Mouse (Mus musculus) kidney, postnatal 25 days (tissue): ENCODE results near the gene Cbx2.
A peak's percentile ranks its signal among the peaks of the same experiment; 100 is the strongest.

Source experiments
- DNase-seq, 2 experiments: peaks; one replicate each; pipeline ENCODE4 v3.0.0; 2021; ENCODE audit warnings: mixed read lengths in 2 of 2

Gene Cbx2

DNA sequence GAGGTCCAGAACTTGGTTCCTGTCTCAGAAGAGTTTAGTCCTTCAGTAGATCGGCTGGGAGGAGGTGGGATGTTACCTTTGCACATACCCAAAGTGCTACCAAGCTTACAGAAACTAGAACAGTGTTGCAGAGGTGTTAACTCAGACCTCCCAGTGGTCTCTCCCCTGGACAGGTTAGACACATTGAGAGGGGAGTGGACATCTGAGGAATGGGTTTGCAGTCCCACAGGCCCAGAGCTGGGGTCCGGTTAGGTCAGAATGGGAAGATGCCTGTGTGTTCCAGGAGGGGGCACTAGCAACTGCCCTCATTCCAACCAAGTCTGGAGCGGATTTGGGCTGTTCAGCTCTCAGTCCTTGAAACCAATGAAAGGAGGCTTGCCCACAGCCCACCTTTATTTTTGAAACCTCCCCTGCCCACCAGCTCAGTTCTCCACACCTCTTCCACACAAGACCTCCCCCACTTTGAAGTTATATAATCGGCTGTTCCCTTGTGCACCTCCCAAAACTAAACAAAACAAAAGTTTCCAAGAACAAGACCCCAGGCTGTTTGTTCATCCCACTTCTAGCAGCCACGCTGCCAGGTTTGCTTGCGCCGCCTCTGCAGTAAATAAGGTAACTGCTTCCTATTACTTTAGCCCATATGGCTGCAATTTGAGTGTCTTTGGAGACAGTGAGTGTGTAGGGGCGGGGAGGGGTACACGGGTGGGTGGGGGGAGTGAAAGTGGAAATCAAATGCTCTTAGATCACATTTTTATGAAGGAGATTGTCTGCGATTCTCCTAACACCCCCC is 21.2 kb downstream of the Cbx2 start:
- no peak for DNase-seq

DNA sequence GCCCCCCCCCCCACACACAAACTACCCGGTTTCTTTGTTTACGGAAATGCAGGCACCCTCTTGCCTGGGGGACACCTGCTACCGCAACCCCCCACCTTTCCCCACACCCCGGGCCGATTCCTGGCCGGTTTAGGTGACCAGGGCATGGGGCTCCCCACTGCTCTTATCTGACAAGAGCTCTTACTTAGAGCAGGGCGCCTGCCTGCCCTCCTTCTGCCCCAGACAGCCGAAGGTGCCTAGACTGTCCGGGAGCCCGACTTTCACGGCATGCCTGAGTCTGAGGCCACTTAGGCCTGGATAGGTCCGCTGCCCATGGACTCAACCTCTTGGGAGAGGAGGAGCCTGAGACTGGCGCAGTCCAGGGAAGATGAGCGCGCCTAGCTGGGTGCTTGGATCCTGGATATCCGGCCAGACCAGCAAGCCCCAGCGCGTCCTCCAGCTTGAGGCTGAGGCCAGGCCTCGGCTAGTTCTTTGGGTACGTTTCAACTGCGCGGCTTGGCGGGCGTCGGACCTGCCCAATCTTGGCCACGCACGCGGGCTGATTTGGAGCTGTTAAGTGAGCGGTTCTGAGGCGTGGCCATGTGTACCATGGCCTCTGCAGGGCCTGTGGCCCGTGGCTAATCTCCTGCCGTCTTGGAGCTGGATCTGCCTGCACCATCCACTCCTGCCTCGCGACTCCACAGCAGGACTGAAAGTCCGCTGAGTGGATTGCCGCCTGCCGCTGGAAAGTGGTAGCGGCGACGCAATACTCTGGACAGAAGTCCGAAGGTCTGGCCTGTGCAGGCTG is 22.0 kb downstream of the Cbx2 start:
- peak; percentile 70 to 90 for DNase-seq

DNA sequence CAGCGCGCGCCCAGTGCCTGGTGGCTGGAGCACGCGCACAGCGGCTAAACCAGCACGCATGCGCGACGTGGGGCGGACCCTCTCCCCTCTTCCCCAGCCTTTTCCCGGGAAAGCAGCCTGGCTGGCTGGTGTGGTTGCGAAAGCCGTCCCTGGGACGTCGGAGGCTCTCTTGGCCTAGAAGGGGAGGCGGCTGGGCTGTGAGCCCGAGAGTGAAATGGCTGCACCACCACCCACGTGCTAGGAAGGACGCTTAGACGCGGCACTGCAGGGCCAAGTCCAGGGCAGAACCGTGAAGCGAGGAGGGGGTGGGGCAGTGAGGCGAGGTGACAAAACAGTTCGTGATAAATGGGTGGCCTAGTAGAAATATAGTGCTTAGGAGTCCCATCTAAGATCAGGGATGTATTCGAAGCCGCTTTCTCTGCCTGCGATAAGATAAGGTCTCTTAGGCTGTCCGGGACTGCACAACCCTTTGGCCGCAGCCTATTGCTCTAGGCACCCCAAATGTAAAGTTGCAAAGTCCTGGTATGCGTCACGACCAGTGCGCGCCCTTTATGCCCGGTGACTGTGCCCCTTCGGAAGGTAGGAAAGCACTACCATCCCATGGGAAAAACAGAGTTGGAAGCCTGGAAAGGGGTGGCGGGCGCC is 24.0 kb downstream of the Cbx2 start:
- peak; percentile 78 to 92 for DNase-seq

DNA sequence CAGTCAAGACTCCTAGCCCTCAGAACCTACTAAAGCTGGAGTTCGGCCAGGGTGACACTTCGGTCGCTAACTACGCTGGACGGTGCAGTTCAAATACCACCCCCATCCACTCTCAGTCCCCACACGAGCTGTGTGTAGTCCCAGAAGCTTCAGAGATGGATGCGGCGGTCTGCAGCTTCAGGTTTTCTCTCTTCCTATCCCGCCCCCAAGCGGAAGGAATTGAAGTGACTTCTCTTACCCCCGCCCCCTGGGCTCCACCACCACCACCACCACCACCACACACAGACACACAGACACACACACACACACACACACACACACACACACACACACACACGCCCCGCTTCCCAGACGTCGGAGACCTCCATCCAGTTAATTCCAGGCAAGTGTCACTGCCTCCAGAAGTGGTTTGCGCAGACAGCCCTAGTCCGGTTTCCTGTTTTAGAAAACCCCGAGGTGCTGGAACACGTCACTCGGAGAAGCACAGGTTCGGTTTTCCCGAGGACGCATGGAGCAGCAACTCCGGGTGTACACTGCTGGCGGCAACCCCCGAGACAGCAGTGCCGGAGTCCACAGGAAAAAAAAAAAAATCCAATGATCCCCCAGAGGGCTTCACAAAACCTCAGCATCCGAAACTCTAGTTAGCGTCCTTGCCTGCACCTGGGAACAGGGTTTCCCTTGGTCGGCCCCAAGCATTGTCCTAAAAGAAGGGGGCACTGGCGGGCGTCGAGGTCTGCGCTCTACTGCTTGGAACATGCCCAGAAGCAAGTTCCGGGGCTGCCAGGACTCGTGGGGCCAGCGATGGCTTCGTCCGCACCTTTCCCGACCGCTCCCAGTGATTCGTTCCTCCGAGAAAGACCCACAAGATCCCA is 24.7 kb downstream of the Cbx2 start:
- DNase-seq, result peak in 1 of 2 experiments; percentile 44

DNA sequence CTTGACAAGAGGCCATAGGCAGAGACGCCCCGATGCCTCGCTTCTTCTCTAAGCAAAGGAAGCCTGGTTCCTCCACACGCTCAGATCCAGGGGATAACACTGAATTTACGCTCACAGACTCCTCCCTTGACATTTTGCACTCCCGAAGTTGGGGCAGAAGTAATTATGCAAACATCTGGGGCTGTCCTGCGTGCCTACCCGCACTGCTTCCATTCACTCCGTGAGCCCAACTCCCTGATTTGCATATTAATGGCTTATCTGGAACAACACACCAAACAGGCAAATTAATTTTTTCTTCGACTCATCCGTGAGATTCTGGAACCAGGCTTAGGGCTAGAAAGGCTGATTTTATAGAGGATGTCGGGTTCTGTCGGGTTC is 25.4 kb downstream of the Cbx2 start:
- DNase-seq, result no peak

DNA sequence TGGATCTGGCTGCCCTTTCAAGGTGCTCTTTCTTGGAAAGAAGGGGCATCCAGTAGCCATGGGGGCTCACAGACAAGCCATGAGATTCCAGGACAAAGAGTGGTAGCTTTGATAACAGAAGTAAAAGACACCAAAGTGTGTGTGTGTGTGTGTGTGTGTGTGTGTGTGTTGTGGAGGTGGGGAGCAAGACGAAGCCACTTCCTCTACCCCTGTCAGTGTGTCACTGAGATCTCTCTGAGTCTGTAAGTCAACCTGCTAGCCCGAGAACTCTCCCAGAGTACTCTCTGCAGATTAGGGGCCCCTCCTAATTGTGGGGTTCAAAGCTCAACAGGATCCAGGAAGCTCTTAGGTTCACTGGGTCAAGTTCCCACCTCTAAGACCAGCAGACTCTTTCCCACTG is 27.6 kb downstream of the Cbx2 start:
- DNase-seq, result no peak

DNA sequence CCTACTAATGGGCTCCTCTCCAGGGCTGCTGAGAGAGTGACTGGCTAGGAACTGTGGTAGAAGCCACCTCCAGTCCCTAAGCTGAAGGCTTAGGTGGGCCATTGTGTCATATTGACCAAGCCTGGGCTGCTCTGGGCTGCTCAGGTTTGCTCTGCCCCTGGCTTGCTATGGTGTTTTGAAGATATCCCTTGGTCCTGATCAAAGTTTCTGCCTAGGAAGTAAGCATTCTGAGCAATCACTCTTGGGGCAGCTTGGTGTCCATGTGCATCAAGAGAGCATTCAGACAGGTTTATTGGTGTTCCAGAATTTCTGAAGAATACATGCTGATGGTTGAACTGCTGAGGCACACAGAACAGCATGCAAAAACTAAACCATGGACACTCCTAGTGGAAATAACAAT is 28.7 kb downstream of the Cbx2 start:
- DNase-seq, result no peak

DNA sequence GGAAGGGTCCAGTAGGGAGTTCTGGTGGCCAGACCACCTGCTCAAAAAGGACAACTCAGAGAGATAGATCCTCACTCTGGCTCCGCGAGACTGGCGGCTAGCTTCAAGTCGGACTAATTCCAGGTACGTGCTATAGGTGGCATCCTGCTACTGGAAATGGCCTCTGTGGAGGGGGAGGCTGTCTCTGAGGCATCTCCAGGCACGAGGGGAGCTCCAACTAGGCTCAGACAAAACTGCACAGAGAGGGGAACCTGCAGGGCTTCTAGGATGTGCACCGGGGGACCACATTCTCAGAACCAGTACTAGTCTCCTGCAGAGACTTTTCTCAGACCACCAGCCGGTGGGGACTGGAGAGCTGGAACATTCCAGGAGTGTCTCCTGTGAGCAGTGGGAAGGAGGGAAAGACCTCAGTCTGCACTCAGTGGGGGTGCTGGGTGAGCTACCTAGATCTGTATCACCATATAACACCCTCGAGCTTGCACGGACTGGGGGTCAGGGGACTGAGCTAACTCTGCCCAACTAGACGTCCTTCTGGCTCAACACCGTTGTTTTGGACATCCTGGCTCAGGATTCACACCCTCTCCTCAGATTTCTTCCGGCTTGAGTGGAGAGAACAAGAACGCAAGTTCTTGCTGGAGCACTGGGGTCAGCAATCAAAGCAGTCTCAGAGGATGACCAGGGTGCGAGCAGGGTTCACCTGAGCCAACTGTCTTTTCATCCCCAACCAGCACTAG is 29.3 kb downstream of the Cbx2 start:
- peak; percentile 53 to 70 for DNase-seq

DNA sequence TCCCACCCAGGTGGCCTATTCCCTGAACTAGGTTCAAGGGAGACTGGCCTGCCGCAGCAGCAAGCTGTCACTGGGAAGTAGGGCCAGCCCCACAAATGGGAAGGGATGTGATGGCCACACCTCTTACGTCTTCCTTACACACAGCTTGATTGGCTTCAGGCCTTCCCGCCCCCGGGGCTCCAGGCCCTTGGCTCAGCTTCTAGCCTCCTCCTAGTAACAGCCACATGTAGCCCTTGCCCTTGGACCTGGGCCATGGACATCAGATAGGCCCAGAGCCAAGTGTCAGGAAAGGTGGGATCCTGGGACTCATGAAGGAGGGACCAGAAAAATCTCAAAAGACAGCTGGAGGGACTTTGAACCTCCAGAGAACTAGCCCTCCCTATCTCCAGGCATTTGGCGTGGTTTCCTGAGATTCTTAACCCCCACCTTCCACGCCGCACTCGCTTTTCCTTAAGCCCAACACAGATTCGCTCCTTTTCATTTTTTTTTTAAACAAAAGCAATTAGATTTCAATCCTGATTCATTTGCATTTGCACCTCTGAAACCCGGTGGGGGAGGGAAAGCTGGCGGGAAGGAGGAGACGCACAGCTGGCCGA is 30.0 kb downstream of the Cbx2 start:
- DNase-seq, result peak in 1 of 2 experiments; percentile 66

DNA sequence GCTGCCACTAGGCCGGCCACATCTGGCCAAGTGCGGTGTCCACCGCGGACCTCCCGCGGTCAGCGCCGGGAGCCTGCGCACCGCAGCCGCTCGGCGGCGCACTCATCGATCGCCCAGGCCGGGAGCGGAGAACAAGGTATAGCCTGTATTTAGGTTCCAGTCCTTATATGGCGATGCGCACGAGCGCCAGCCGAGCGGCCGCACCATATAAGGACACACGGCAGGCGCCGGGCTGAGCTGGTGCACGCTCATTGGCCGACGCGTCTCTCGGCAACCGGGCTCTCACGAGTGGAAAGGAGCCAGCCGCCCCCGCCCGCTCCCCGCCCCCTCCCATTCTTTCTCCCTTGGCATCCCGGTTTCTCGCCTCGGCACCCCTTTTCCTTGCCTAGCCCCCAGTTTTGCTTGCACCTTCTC is 30.5 kb downstream of the Cbx2 start:
- peak; percentile 74 to 91 for DNase-seq

DNA sequence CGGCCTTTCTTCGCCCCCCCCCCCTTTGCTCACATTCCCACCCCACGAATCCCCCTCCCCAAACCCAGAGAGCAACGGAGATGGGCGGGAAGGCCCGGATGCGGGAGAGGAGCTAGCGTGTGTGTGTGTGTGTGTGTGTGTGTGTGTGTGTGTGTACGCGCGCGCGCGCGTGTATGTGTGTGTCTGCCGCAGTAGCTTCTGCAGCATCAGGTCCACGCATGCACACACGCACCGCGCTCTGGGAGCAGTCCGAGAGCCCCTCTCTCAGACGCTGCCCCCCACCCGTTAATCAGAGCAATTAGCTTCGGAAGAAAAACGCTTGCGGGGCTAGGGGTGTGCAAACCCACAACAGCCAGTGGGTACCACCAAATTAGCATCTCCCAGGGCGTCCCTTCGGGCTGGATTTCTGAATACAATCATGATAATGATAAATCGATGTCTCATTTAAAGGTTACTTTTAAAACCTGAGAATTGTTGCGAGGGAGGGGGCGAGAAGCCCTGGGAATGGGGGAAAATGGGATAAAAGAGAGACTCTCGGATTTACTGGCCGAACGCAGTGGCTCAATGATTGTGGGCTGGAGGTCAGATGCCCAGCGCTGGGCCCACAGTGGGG is 31.1 kb downstream of the Cbx2 start:
- no peak for DNase-seq

DNA sequence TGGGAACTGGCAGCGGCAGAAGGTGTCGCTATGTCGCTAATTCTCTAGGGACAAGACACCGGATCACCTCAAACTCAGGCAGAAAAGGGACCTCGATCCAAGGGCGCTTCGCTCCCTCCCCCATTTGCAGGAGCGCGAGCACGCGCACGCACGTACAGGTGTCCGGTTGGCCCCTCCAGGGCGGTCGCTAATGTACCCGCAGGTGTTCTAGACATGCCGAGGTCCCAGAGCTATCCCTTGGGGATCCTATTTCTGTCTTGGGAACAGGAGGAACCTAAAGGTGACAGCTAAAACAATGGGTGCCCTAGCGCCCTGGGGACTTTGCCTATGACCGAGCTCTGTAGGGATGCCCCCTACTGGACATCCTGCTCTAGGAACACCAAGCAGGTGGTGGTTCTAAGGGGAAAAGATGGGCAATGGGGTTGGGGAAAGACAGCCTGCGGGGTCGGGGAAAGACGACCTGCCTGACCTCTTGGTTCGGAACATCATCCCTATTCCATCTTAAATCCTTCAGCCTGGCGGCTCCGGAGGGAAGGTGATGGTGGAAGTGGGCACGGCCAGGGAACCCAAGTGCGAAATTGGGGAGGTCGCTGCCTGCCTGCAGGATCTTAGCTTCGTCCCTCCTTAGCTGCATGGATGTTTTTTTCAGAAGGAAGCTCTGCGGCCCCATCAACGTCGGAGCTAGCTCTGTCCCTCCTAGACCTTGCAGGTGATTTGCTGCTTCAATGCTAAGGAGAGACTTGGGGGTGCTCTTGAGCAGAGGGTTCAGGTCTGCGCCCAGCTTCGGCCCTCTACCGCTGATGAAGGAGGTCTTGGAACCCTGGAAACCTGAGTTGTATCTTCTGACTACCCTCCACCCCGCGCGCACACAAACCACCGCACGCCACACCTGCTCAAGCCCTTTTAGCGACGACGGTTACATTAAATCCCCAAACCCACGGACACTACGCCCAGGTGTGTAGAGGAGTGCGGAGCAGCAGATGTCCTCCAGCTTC is 31.9 kb downstream of the Cbx2 start:
- peak in 1 of 2 experiments; percentile 54 for DNase-seq

DNA sequence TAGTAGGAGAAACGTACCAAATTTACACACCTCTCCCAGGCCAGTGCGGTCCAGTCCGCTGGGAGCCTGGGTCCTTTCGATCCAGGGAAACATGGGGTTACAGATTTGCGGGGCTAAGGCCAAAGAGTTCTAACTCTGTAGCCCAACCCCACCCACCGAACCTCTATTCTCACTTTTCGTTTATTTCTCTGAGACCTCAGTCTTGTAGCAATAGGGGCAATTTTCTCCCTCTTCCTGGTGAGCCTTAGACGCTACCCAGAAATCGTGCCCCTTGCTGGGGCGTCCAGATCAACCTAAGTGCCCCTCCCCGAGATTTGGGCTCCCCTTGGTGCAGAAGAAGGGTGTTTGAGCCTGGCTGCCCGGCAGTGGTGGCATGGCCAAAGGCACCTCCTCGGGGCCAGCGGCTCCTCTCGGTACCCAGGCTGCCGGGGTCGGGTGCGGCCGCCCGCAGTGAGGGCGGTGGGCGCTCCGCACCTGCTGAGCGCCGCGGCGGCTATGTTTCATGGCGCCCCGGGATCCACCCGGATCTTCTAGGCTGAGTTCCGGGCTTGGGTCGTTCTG is 32.9 kb downstream of the Cbx2 start:
- DNase-seq, result no peak

DNA sequence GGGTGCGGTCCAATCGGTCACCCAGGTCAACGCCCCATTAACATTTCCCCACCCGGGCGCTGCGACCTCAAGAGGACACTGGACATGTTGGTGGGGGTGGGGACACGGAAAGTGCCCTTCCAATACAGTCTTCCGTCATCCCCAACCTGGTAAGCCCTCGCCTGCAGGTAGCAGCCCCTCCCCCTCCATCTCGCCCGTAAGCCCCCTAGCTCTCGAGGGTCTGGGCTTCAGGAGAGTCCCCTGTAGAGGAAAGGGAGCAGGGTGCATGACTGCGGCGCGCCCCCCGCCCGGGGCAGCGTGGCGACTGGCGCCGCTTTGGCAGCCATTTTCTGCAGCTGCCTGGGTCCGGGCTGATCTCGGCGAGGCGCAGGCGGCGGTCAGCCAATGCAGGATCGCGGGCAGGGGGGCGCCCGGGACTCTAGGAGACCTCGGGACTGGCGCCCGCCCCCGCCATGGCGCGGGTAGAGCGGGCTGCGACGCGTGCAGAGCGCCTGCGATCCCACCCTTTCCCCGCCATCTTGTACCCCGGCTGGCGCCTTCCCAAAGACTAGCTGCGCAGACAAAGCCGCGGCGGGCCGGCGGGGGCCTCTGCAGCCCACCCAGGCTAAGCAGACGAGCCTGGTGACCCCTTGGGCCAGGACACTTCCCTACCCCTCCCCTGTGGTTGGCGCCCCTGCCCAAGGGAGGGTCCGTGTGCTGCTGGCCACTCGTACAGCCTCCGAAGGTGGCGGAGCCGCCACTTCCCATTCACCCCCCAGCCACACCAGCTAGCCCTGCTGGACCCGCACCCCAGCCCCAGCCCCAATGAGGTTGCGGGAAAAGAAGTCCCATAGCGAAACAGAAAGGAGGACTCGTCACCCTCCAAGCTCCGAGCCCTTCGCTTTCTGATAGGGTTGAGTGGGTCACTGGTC is 33.8 kb downstream of the Cbx2 start:
- DNase-seq, result peak; percentile 54 to 75

DNA sequence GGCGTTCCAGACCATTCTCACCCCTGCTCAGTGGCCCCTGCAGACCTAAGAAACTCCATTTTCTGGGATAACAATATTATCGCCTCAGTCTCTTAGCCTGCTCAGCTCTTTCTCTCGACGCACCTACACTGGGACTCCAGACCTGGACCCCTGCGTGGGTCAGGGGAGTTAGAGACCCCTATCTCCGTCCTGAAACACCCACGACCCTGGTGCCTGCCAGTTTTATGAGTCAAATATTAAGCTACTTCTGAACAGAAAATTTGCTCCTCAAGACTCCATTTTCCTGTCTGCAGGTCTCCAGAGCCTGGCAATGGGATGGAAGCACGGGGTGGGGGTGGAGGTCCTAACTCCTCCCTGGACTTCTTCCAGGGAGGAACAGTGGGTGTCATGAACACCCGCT is 34.5 kb downstream of the Cbx2 start:
- DNase-seq, result peak in 1 of 2 experiments; percentile 38

DNA sequence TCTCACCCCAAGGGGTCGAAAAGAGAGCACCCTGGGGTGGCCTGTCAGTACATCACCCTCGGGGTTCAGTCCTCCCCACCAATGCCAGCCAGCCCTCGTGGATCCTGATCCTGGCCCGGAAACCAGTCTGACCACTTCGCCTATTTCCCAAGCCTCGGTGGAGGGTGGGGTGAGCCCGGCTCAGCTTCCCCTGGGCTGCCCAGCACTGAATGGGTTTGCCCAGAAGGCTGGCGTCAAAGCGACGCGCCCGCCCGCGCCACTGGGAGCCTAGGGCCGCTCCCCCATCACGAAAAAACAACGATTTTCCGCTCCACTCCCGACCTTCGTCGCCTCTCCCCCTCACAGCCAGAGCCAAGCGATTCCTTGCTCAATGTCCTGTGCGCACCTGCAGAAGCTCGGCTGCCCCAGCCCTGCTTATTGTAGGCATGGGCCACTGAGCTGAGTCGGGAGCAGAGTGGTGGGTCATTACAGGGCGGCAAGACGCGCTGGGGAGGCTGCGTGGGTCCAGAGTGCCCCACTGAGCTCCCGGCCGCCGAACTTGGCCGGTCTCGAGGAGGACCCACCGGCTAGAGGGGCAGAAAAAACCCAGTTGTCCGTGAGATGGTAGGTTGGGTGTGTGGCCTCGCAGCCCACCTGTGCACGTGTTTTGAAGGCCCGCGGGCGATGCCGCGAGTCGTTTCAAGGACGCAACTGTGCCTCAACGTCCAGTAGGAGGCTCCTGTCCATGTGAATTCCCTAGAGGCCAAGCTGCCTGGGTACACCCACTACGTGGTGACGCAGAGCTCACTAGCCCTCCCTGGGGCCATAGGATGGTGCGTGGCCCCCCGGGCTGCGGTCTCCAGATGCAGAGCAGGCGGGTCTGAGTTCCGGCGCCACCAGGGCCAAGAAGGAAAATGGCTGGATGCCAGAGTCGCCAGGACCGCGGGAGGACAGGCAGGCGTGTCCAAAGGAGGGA is 35.6 kb downstream of the Cbx2 start:
- peak; percentile 60 to 83 for DNase-seq

DNA sequence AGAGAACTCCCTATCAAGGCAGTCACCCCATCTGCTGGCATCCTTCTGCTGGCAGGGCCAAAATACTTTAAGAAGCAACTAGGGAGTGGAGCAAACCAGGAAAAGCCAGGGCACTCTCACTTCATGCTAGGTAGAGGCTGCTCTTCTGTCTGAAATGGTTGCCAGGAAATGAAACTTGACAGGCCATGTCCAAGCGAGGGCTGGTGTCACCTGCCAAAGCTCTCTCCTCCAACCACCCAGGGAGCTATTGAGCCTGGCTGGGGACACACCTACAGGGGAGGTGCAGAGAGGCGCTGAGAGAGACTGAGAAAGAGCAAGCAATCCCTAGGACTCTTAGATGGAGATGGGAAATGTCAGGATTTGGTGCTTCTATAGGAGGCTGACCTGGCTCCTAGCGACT is 36.5 kb downstream of the Cbx2 start:
- no peak for DNase-seq
